Mouse (Mus musculus) yolk sac, embryonic 10.5 days (tissue): ENCODE measurements at regions not wholly inside any gene's neighbourhood (a gene's known extent, or its start where the extent isn't known, plus 50 kb on each side); places are given as distances from the start of the nearest gene placed in this dataset.
A peak's percentile ranks its signal among the peaks of the same experiment; 100 is the strongest.

Experiments
- DNase-seq: peaks from one replicate; pipeline ENCODE4 v3.0.0-alpha.2; 2017; ENCODE audit warnings: low spot score

GRCm38 (mm10) chr17:44336842-44337241 lies 148.5 kb downstream of the Clic5 start:
- DNase-seq: no peak

GRCm38 (mm10) chr17:44337253-44337652 lies 148.9 kb downstream of the Clic5 start:
- no peak for DNase-seq

- no peak for DNase-seq
These were observed 156.2 kb downstream of the Clic5 start for GRCm38 (mm10) chr17:44344542-44344941.

- DNase-seq: no peak
These were observed 157.0 kb downstream of the Clic5 start for GRCm38 (mm10) chr17:44345374-44345773.

- DNase-seq: peak; percentile 47
These were observed 162.0 kb downstream of the Clic5 start for GRCm38 (mm10) chr17:44350201-44350948.

GRCm38 (mm10) chr17:44350949-44351244 lies 162.5 kb downstream of the Clic5 start:
- DNase-seq: no peak

- no peak for DNase-seq
These were observed 163.2 kb downstream of the Clic5 start for GRCm38 (mm10) chr17:44351499-44352117.

GRCm38 (mm10) chr17:44352142-44352541 lies 163.8 kb downstream of the Clic5 start:
- no peak for DNase-seq

GRCm38 (mm10) chr17:44363111-44363510 lies 174.7 kb downstream of the Clic5 start:
- no peak for DNase-seq

GRCm38 (mm10) chr17:44364494-44364893 lies 176.1 kb downstream of the Clic5 start:
- no peak for DNase-seq

- no peak for DNase-seq
These were observed 178.1 kb downstream of the Clic5 start for GRCm38 (mm10) chr17:44366438-44366837.

- DNase-seq: no peak
These were observed 179.2 kb downstream of the Clic5 start for GRCm38 (mm10) chr17:44367561-44367960.

- DNase-seq: no peak
These were observed 182.6 kb downstream of the Clic5 start for GRCm38 (mm10) chr17:44370966-44371465.

- no peak for DNase-seq
These were observed 183.2 kb downstream of the Clic5 start for GRCm38 (mm10) chr17:44371620-44372019.

GRCm38 (mm10) chr17:44373744-44374456 lies 185.5 kb downstream of the Clic5 start:
- DNase-seq: no peak

GRCm38 (mm10) chr17:44378391-44378790 lies 190.0 kb downstream of the Clic5 start:
- DNase-seq: no peak

GRCm38 (mm10) chr17:44388916-44389315 lies 200.5 kb downstream of the Clic5 start:
- DNase-seq: no peak

- no peak for DNase-seq
These were observed 209.4 kb downstream of the Clic5 start for GRCm38 (mm10) chr17:44397829-44398228.

- no peak for DNase-seq
These were observed 209.8 kb downstream of the Clic5 start for GRCm38 (mm10) chr17:44398231-44398630.

GRCm38 (mm10) chr17:44404923-44405322 lies 216.5 kb downstream of the Clic5 start:
- no peak for DNase-seq

GRCm38 (mm10) chr17:44410961-44411360 lies 222.6 kb downstream of the Clic5 start:
- DNase-seq: no peak

- DNase-seq: no peak
These were observed 230.5 kb downstream of the Clic5 start for GRCm38 (mm10) chr17:44418676-44419404.

- DNase-seq: no peak
These were observed 231.0 kb downstream of the Clic5 start for GRCm38 (mm10) chr17:44419405-44419729.
